23 mouse cellular contexts compared by ENCODE assay signal in the genomic region with DNA sequence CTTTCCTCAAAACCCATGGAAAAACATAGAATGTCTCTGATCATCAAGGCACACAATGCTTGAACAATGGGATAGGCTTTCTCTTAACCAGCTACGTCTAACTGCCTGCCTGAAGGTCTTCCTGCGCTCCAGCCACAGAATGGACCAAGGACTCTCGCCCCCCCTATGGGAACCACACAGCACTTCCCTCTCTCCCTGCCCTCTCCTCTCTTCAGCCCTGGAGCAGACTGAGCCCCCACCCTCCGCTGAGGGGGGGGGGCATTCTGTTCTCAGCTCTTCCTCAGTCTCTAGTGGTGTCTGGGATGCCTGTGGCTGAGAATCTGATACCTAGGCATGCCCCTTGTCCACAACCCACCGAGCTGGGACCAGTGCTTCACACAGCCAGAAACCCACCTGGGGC.
"Had no signal": no experiment of that assay in that cellular context is flagged by ENCODE, and none has a peak within 500 bp of the region (broad histone marks: within the 10 kb centered on the region; RNA-seq: fewer than 3 reads in every experiment).

No protein-coding gene starts in this region.

- H3K9ac ChIP-seq: heart, embryonic 12.5 days; hindbrain, embryonic 13.5 days; hindbrain, embryonic 15.5 days; intestine, embryonic 15.5 days; limb, embryonic 12.5 days had no signal

- DNase-seq: gastrocnemius, adult 2 months; gastrocnemius, postnatal 10 days; gastrocnemius, postnatal 25 days; heart, adult 18-20 months; heart, postnatal 4 days; kidney, adult 18-20 months; kidney, adult 8-10 months; kidney, postnatal 10 days; kidney, postnatal 25 days; kidney, postnatal 4 days; liver had no signal

- H3K4me3 ChIP-seq: gastrocnemius, adult 2 months; heart, embryonic 10.5 days; heart, embryonic 12.5 days; hindbrain, embryonic 10.5 days; hindbrain, embryonic 13.5 days; hindbrain, embryonic 15.5 days; intestine, embryonic 15.5 days; layer of hippocampus, adult 2 months; left cerebral cortex, adult 2 months; limb, embryonic 10.5 days; limb, embryonic 12.5 days had no signal

- H3K9me3 ChIP-seq: heart, embryonic 10.5 days; heart, embryonic 12.5 days; hindbrain, embryonic 10.5 days; hindbrain, embryonic 13.5 days; hindbrain, embryonic 15.5 days; intestine, embryonic 15.5 days; limb, embryonic 10.5 days; limb, embryonic 12.5 days had no signal

- H3K4me1 ChIP-seq: heart, embryonic 10.5 days; heart, embryonic 12.5 days; hindbrain, embryonic 10.5 days; hindbrain, embryonic 13.5 days; hindbrain, embryonic 15.5 days; intestine, embryonic 15.5 days; limb, embryonic 10.5 days; limb, embryonic 12.5 days had no signal

- H3K4me2 ChIP-seq: heart, embryonic 12.5 days; hindbrain, embryonic 13.5 days; hindbrain, embryonic 15.5 days; intestine, embryonic 15.5 days; limb, embryonic 12.5 days had no signal

- H3K36me3 ChIP-seq: heart, embryonic 10.5 days; heart, embryonic 12.5 days; hindbrain, embryonic 10.5 days; hindbrain, embryonic 13.5 days; hindbrain, embryonic 15.5 days; intestine, embryonic 15.5 days; limb, embryonic 10.5 days; limb, embryonic 12.5 days had no signal

- H3K27ac ChIP-seq: gastrocnemius, adult 2 months; heart, embryonic 10.5 days; hindbrain, embryonic 10.5 days; hindbrain, embryonic 13.5 days; hindbrain, embryonic 15.5 days; intestine, embryonic 15.5 days; layer of hippocampus, adult 2 months; left cerebral cortex, adult 2 months; limb, embryonic 10.5 days; limb, embryonic 12.5 days had no signal

- ATAC-seq: inflammation-experienced regulatory T-cells, adult 6 months; intestine, embryonic 15.5 days; intestine, postnatal 0 days had no signal

- H3K27me3 ChIP-seq: heart, embryonic 12.5 days; hindbrain, embryonic 13.5 days; hindbrain, embryonic 15.5 days; intestine, embryonic 15.5 days; limb, embryonic 12.5 days had no signal
